Mouse (Mus musculus): ENCODE data around the gene Nav2.

DNA sequence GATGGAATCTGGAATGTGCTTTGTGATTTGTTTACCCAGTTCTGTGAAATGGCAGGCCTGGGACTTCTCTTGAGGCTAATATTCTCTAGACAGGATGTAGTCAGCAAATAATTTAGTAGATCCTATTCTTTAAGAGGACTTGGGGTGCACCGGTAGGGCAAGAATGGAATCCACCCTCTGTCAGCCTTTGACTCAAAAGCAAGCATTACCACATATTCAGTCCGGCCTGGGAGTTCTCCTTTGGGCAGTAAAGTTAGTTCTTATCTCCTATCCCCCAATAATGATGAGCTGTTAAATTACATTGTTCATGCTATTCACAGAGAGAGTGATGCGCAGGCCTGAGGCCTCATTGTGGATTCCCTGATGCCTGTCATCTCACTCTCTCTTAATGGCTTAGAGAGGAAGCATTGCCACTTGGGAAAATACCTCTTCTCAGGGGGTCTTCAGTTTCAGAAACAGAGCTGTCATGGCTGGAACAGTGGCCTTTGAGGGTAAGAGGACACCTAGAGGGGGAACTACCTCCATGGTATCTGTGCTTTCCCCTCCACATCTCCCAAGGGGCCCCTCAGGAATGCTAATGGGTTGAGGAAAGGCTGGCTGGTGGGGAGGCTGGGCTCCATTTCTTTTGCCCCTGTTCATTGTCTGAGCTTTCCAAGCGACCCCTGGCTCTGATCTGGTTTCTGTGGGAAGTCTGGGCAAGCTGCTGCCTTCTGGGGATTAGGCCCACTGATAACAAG is 133.0 kb downstream of the Nav2 start:
- no peak for TF ChIP-seq POLR2A (IDR thresholded peaks at IDR 0.05; ENCODE audit: control insufficient read depth, extremely low read depth, insufficient read depth, low read length, poor library complexity)
- no peak for TF ChIP-seq CTCF (IDR thresholded peaks at IDR 0.05; ENCODE audit: borderline replicate concordance, control insufficient read depth, extremely low read depth, insufficient read depth, low read length, poor library complexity)
